Mouse (Mus musculus) hindbrain, embryonic 16.5 days (tissue): ENCODE results near the gene Pde10a. TPM values are rescaled to one million over a fixed set of nuclear protein-coding genes. Genes with fewer than 3 reads are reported as not detected.

Source experiments
- polyA plus RNA-seq: library from polyadenylated mRNA; unstranded; fragments of >200 nt; fragmentation: Nextera tagmentation; extraction: Ambion mirVana; gene quantifications from 2 replicates; pipeline ENCODE4 v1.2.1, GENCODE M21; 2015

Gene Pde10a
- polyA plus RNA-seq, 1 experiment from 2014 or later: 11.3 TPM

Other genes starting within 250 kb of the Pde10a start
- gene Mpc1, start 242.5 kb upstream of the Pde10a start, polyA plus RNA-seq: 389 and 473 TPM in 2 replicates
- gene Sft2d1, start 214.3 kb upstream of the Pde10a start, polyA plus RNA-seq: 172 and 184 TPM in 2 replicates
- gene Prr18, start 187.9 kb upstream of the Pde10a start, polyA plus RNA-seq: 16.4 and 16.9 TPM in 2 replicates
- gene T2, start 169.4 kb upstream of the Pde10a start, polyA plus RNA-seq: 0.72 and 0.99 TPM in 2 replicates
- gene T, start 90.9 kb upstream of the Pde10a start, polyA plus RNA-seq: 0.25 and 0.35 TPM in 2 replicates
- gene Gm17087, start 41.6 kb downstream of the Pde10a start, polyA plus RNA-seq: 0.14 TPM in 1 of 2 replicates, not detected in the other